Mouse (Mus musculus): ENCODE data around the gene Kcnj12. TPM values are rescaled to one million over a fixed set of nuclear protein-coding genes. Genes with fewer than 3 reads are reported as not detected.
A peak's percentile ranks its signal among the peaks of the same experiment; 100 is the strongest.

Gene Kcnj12
- polyA plus RNA-seq, 1 experiment: 12.5 TPM

DNA sequence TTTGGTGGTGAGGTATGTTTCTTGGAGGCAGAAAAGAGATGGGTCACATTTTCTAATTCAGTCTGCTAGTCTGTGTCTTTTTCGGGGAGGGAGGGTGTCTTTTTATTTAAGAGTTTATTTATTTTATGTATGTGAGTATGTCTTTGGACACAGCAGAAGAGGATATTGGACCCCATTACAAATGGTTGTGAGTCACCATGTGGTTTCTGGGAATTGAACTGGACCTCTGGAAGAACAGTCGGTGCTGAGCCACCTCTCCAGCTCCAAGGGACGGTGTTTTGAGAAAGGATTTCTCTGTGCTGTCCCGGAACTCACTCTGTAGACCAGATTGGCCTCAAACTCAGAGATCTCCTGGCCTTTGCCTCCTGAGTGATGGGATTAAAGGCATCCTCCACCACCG is 34.5 kb downstream of the Kcnj12 start:
- TF ChIP-seq MAX (IDR thresholded peaks at IDR 0.05; ENCODE audit: low read depth): no peak
- no peak for TF ChIP-seq USF1 (IDR thresholded peaks at IDR 0.05; ENCODE audit: low read depth)
- no peak for TF ChIP-seq TCF3 (IDR thresholded peaks at IDR 0.05; ENCODE audit: insufficient read length, low read depth)
- TF ChIP-seq MYOD1 (IDR thresholded peaks at IDR 0.05; ENCODE audit: control insufficient read depth in 1 of 3, insufficient read length in 2 of 3, low read depth in 2 of 3): no peak
- no peak for TF ChIP-seq TCF12 (IDR thresholded peaks at IDR 0.05; ENCODE audit: insufficient read depth, poor library complexity, severe bottlenecking)
- no peak for TF ChIP-seq MYOG (IDR thresholded peaks at IDR 0.05; ENCODE audit: control insufficient read depth in 1 of 3, insufficient read depth in 1 of 3, insufficient read length in 2 of 3, low read depth in 2 of 3)
- TF ChIP-seq SRF (IDR thresholded peaks at IDR 0.05; ENCODE audit: control insufficient read depth, insufficient read length, low read depth): no peak
- no peak for TF ChIP-seq POLR2AphosphoS2 (IDR thresholded peaks at IDR 0.05; ENCODE audit: insufficient read length, low read depth)
- no peak for TF ChIP-seq E2F4 (IDR thresholded peaks at IDR 0.05; ENCODE audit: insufficient read depth)
- TF ChIP-seq CEBPB (IDR thresholded peaks at IDR 0.05; ENCODE audit: insufficient read depth, poor library complexity, severe bottlenecking): no peak
- no peak for TF ChIP-seq POLR2A (IDR thresholded peaks at IDR 0.05; ENCODE audit: insufficient read length, low read depth)
- no peak for TF ChIP-seq REST (IDR thresholded peaks at IDR 0.05; ENCODE audit: insufficient read depth, insufficient read length)
- Histone ChIP-seq H3K36me3 (ENCODE audit: control insufficient read depth, insufficient read depth) (no peaks in the 10 kb centered on the region), H3K4me3 (no peak overlapping the region), H3K79me2 (ENCODE audit: control insufficient read depth, insufficient read depth) (no peaks in the 10 kb centered on the region), H3ac (ENCODE audit: control insufficient read depth, insufficient read length) (no peak overlapping the region), H3K27me3 (ENCODE audit: control insufficient read depth, insufficient read depth, insufficient read length) (no peaks in the 10 kb centered on the region), H3K4me2 (ENCODE audit: low read depth) (no peak overlapping the region)

DNA sequence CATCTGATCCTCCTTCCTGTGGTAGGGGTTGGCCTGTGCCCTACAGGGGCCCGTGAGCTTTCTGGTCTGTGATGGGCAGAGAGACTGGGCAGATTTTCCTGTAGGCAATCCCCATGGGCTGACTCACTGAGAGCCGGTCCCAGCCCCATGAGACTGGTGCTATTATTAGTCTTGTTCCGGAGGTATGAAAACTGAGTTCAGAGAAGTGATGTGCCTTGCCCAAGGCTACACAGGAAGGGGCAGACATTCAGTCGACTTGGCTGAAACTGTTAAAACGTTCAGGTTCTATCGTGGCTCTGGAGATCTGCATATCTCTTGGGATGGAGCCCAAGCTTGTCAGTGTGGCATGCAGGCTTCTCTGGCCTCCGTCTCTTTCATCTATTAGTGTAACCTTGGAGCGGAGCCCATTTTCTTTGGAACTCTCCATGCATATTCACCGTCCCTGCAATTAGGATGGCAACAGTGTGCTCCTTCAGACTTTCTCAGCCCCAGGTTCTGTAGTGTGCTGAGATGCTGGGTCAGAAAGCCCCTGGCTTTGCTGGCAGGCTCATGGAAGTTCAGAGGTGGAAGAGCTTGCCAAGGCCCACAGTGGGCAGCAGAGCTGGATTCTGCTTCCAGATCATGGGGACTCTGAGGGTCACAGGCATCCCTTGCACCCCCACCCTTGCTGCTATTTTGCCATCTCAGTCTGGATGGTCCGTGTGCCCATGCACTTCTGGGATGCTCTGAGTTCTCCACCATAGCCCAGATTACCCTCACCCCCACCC is 37.5 kb downstream of the Kcnj12 start:
- Histone ChIP-seq H3K27me3 (ENCODE audit: control insufficient read depth, insufficient read depth, insufficient read length) (no peaks in the 10 kb centered on the region), H3K79me2 (ENCODE audit: control insufficient read depth, insufficient read depth) (no peaks in the 10 kb centered on the region), H3K36me3 (ENCODE audit: control insufficient read depth, insufficient read depth) (no peaks in the 10 kb centered on the region), H3K4me2 (ENCODE audit: low read depth) (peak overlapping the region; percentile 25), H3K4me3 (no peak overlapping the region), H3ac (ENCODE audit: control insufficient read depth, insufficient read length) (no peak overlapping the region)
- TF ChIP-seq TCF12 (IDR thresholded peaks at IDR 0.05; ENCODE audit: insufficient read depth, poor library complexity, severe bottlenecking) (no peak), SRF (IDR thresholded peaks at IDR 0.05; ENCODE audit: control insufficient read depth, insufficient read length, low read depth) (no peak), CEBPB (IDR thresholded peaks at IDR 0.05; ENCODE audit: insufficient read depth, poor library complexity, severe bottlenecking) (no peak), POLR2A (IDR thresholded peaks at IDR 0.05; ENCODE audit: insufficient read length, low read depth) (no peak), MYOG (IDR thresholded peaks at IDR 0.05; ENCODE audit: control insufficient read depth in 1 of 3, insufficient read depth in 1 of 3, insufficient read length in 2 of 3, low read depth in 2 of 3) (no peak), MAX (IDR thresholded peaks at IDR 0.05; ENCODE audit: low read depth) (no peak), POLR2AphosphoS2 (IDR thresholded peaks at IDR 0.05; ENCODE audit: insufficient read length, low read depth) (no peak), USF1 (IDR thresholded peaks at IDR 0.05; ENCODE audit: low read depth) (no peak)

DNA sequence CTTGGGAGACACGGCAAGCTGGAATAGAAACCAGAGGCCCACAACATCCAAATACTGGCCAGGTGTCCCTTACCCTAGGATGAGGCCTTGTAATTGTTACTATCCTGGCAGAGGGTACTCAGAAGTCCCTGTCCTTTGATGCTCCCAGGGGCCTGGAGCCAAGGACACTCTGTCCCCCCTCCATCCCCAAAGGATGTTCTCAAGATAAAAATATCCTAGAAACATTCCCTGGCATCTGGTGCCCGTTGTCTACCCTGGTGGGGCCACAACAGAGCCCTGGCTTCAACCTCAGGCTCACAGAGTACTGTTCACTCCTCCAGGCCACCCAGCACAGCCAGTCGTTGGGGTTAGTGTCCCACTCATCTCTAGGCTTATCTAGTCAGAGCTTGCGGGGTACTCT is 38.3 kb downstream of the Kcnj12 start:
- H3K27me3 ChIP-seq (ENCODE audit: control insufficient read depth, insufficient read depth, insufficient read length): no peaks in the 10 kb centered on the region
- no peak overlapping the region for H3ac ChIP-seq (ENCODE audit: control insufficient read depth, insufficient read length)
- TF ChIP-seq POLR2A (IDR thresholded peaks at IDR 0.05; ENCODE audit: insufficient read length, low read depth): no peak
- H3K79me2 ChIP-seq (ENCODE audit: control insufficient read depth, insufficient read depth): no peaks in the 10 kb centered on the region
- H3K4me3 ChIP-seq: no peak overlapping the region
- no peaks in the 10 kb centered on the region for H3K36me3 ChIP-seq (ENCODE audit: control insufficient read depth, insufficient read depth)
- H3K4me2 ChIP-seq (ENCODE audit: low read depth): no peak overlapping the region

DNA sequence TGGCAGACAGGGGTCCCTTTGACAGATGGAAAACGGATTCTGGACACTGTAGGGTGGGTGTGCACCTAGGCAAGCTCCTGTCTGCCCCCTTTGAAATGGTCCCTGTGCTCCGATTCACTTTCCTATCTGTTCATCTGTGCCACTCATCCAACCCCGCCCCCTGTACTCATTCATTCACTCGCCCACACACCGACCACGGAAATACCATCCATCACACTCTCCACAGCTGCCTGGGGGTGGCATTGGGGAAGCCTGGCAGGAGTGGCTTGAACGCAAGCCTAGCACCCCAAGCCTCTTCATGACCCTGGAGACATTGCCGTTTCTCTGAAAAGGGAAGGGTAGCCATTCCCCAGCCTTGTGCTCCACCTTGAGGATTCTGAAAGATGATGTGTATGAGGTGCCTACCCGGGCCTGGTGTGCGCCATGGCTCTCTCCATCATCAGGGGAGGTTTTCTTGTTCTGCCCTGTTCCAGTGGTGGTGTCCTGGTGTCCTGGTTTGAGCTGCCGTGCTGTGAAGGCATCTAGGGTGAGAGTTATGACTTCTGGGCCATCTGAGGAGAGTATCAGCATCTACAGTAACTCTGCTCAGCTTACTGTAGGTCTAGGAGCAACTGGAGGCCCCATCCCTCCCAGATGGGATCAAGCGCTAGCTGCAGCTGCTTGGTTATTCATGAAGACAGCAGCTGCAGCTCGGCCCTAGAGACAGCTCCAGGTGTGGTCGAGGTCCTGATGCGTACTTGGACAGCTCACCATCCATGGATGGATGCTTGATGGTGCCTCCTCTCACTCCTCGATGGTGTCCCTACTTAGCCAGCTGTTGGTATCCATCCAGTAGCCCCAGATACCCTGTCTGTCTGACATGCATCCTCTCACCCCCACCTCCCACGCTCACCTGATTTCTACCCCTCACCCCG is 40.4 kb downstream of the Kcnj12 start:
- no peaks in the 10 kb centered on the region for H3K36me3 ChIP-seq (ENCODE audit: control insufficient read depth, insufficient read depth)
- peak overlapping the region; percentile 87 for H3K4me2 ChIP-seq (ENCODE audit: low read depth)
- peak; percentile 66 for TF ChIP-seq TCF12 (IDR thresholded peaks at IDR 0.05; ENCODE audit: insufficient read depth, poor library complexity, severe bottlenecking)
- peak; percentile 8 for TF ChIP-seq POLR2A (IDR thresholded peaks at IDR 0.05; ENCODE audit: insufficient read length, low read depth)
- no peak for TF ChIP-seq REST (IDR thresholded peaks at IDR 0.05; ENCODE audit: insufficient read depth, insufficient read length)
- peak; percentile 29 to 95 (median 93) for TF ChIP-seq MYOD1 (IDR thresholded peaks at IDR 0.05; ENCODE audit: control insufficient read depth in 1 of 3, insufficient read length in 2 of 3, low read depth in 2 of 3)
- no peak for TF ChIP-seq CEBPB (IDR thresholded peaks at IDR 0.05; ENCODE audit: insufficient read depth, poor library complexity, severe bottlenecking)
- TF ChIP-seq MYOG (IDR thresholded peaks at IDR 0.05; ENCODE audit: control insufficient read depth in 1 of 3, insufficient read depth in 1 of 3, insufficient read length in 2 of 3, low read depth in 2 of 3): peak; percentile 44 to 95 (median 83)
- no peak for TF ChIP-seq MAX (IDR thresholded peaks at IDR 0.05; ENCODE audit: low read depth)
- TF ChIP-seq SRF (IDR thresholded peaks at IDR 0.05; ENCODE audit: control insufficient read depth, insufficient read length, low read depth): no peak
- TF ChIP-seq TCF3 (IDR thresholded peaks at IDR 0.05; ENCODE audit: insufficient read length, low read depth): peak; percentile 71
- no peak for TF ChIP-seq USF1 (IDR thresholded peaks at IDR 0.05; ENCODE audit: low read depth)
- no peak for TF ChIP-seq E2F4 (IDR thresholded peaks at IDR 0.05; ENCODE audit: insufficient read depth)
- no peak for TF ChIP-seq POLR2AphosphoS2 (IDR thresholded peaks at IDR 0.05; ENCODE audit: insufficient read length, low read depth)
- no peaks in the 10 kb centered on the region for H3K27me3 ChIP-seq (ENCODE audit: control insufficient read depth, insufficient read depth, insufficient read length)
- peak overlapping the region; percentile 4 for H3K4me3 ChIP-seq
- no peaks in the 10 kb centered on the region for H3K79me2 ChIP-seq (ENCODE audit: control insufficient read depth, insufficient read depth)
- H3ac ChIP-seq (ENCODE audit: control insufficient read depth, insufficient read length): no peak overlapping the region
